11 mouse cellular contexts compared by ENCODE assay signal in genomic region chr17:30467566-30468213, GRCm38 (mm10).
DNase-seq lines count a peak whose midpoint lies in the region; ATAC-seq lines count a peak whose summit lies in the region.
"Had no signal": no experiment of that assay in that cellular context is flagged by ENCODE, and none has a peak within 500 bp of the region (broad histone marks: within the 10 kb centered on the region; RNA-seq: fewer than 3 reads in every experiment).

No protein-coding gene starts in this region.

- DNase-seq in intestine, embryonic 14.5 days (ENCODE audit: low spot score): no peak
- peak; percentile 53 to 74 for DNase-seq in left cerebral cortex, adult 8-10 months (ENCODE audit: low spot score in 2 of 2)
- DNase-seq in retina, postnatal 7 days (ENCODE audit: low read depth, low spot score): peak; percentile 14
- DNase-seq in T-cell, adult 2 months (ENCODE audit: low spot score): no peak
- DNase-seq in adipocyte (ENCODE audit: low spot score): no peak
- no peak for DNase-seq in gastrocnemius, postnatal 10 days

- 0 out of 2 replicates have a peak overlapping the region, but pooled peaks have one; percentile 24 for H3K27ac ChIP-seq in intestine, embryonic 14.5 days (ENCODE audit: low read depth)
- H3K27ac ChIP-seq in intestine, embryonic 16.5 days (ENCODE audit: low read length): no peak overlapping the region
- H3K27ac ChIP-seq in forebrain, embryonic 15.5 days (replicated peaks): peak overlapping the region; percentile 71
- H3K27ac ChIP-seq: embryonic facial prominence, embryonic 12.5 days; liver, embryonic 15.5 days had no signal

- H3K4me3 ChIP-seq in intestine, embryonic 14.5 days (ENCODE audit: low read depth, low read length): no peak overlapping the region
- no peak overlapping the region for H3K4me3 ChIP-seq in intestine, embryonic 16.5 days (ENCODE audit: low read length)
- no peak overlapping the region for H3K4me3 ChIP-seq in forebrain, embryonic 15.5 days
- H3K4me3 ChIP-seq: embryonic facial prominence, embryonic 12.5 days; liver, embryonic 15.5 days had no signal

- 40% methylated on average over 14 of the region's 14 CpGs for WGBS in intestine, embryonic 14.5 days
- 45% methylated on average over 14 of the region's 14 CpGs for WGBS in intestine, embryonic 16.5 days
- WGBS in forebrain, embryonic 15.5 days: 17% methylated on average over 14 of the region's 14 CpGs

- peaks cover 36% of the 10 kb centered on the region for H3K4me1 ChIP-seq in intestine, embryonic 14.5 days (replicated peaks; ENCODE audit: control insufficient read depth, insufficient read depth, low read length)
- H3K4me1 ChIP-seq in intestine, embryonic 16.5 days (ENCODE audit: control insufficient read depth, insufficient read depth, low read length): peaks cover 31% of the 10 kb centered on the region
- H3K4me1 ChIP-seq in forebrain, embryonic 15.5 days: peaks cover 59% of the 10 kb centered on the region
- H3K4me1 ChIP-seq: liver, embryonic 15.5 days had no signal

- no peaks in the 10 kb centered on the region for H3K27me3 ChIP-seq in intestine, embryonic 14.5 days (replicated peaks; ENCODE audit: control insufficient read depth, insufficient read depth, low read length)
- no peaks in the 10 kb centered on the region for H3K27me3 ChIP-seq in intestine, embryonic 16.5 days (replicated peaks; ENCODE audit: control insufficient read depth, insufficient read depth, low read length)
- no peaks in the 10 kb centered on the region for H3K27me3 ChIP-seq in forebrain, embryonic 15.5 days
- H3K27me3 ChIP-seq: embryonic facial prominence, embryonic 12.5 days; liver, embryonic 15.5 days; Patski had no signal

- no peak for ATAC-seq in intestine, embryonic 14.5 days (replicated peaks; ENCODE audit: low FRiP score, low TSS enrichment, low read depth)
- ATAC-seq in intestine, embryonic 16.5 days: no peak
- ATAC-seq in forebrain, embryonic 15.5 days (replicated peaks): peak; percentile 68
- ATAC-seq: Patski had no signal

- peak overlapping the region; percentile 15; the same call in 1 of the 2 replicates for H3K4me2 ChIP-seq in intestine, embryonic 14.5 days (ENCODE audit: low read length)
- no peak overlapping the region for H3K4me2 ChIP-seq in intestine, embryonic 16.5 days (ENCODE audit: low read depth, low read length)
- peak overlapping the region; percentile 6; the same call in 1 of the 2 replicates for H3K4me2 ChIP-seq in forebrain, embryonic 15.5 days (replicated peaks)
- H3K4me2 ChIP-seq: embryonic facial prominence, embryonic 12.5 days; liver, embryonic 15.5 days had no signal

- H3K9ac ChIP-seq in intestine, embryonic 14.5 days (ENCODE audit: low read length): no peak overlapping the region
- no peak overlapping the region for H3K9ac ChIP-seq in intestine, embryonic 16.5 days (ENCODE audit: low read depth, low read length)
- no peak overlapping the region for H3K9ac ChIP-seq in forebrain, embryonic 15.5 days (replicated peaks)
- H3K9ac ChIP-seq: embryonic facial prominence, embryonic 12.5 days; liver, embryonic 15.5 days had no signal

- no peaks in the 10 kb centered on the region for H3K9me3 ChIP-seq in intestine, embryonic 14.5 days (ENCODE audit: control insufficient read depth, low read length)
- no peaks in the 10 kb centered on the region for H3K9me3 ChIP-seq in intestine, embryonic 16.5 days (ENCODE audit: control insufficient read depth, low read length)
- H3K9me3 ChIP-seq in forebrain, embryonic 15.5 days: no peaks in the 10 kb centered on the region
- H3K9me3 ChIP-seq: embryonic facial prominence, embryonic 12.5 days; liver, embryonic 15.5 days had no signal

- H3K36me3 ChIP-seq in intestine, embryonic 14.5 days (ENCODE audit: control insufficient read depth, insufficient read depth, low read length): no peaks in the 10 kb centered on the region
- no peaks in the 10 kb centered on the region for H3K36me3 ChIP-seq in intestine, embryonic 16.5 days (ENCODE audit: control insufficient read depth, insufficient read depth, low read length)
- no peaks in the 10 kb centered on the region for H3K36me3 ChIP-seq in forebrain, embryonic 15.5 days
- H3K36me3 ChIP-seq: embryonic facial prominence, embryonic 12.5 days; liver, embryonic 15.5 days had no signal

Comparison
In these comparisons a context has a peak if more than half of its experiments do, and no peak if none do; other contexts are left out.
1. DNase-seq: peak in left cerebral cortex, adult 8-10 months (2 of 2) and retina, postnatal 7 days (single experiment); none in intestine, embryonic 14.5 days (single experiment), T-cell, adult 2 months (single experiment), adipocyte (single experiment) and gastrocnemius, postnatal 10 days (single experiment).